Mouse (Mus musculus): Measurements from ENCODE around the gene Gm17409.

The Gm17409 gene

DNA sequence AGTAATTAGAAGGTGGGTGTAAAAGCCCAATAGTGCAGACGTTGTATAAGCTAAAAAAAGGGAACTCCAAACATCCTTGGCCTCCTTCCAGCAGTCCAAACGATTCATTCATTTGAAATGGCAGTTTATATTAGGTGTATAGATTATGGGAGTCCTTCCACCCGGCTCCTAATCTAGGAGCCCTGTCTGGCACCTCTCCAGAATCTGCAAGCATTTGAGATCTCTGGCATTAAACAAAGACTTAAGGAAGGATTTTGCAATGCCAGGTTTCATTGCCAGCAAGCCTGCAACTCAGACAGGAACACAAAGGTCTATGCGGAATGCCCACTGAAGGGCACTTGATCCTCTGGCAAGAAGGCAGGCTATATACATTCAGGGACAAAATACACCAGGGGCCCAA is 15.2 kb downstream of the Gm17409 start:
- DNase-seq = no peak

DNA sequence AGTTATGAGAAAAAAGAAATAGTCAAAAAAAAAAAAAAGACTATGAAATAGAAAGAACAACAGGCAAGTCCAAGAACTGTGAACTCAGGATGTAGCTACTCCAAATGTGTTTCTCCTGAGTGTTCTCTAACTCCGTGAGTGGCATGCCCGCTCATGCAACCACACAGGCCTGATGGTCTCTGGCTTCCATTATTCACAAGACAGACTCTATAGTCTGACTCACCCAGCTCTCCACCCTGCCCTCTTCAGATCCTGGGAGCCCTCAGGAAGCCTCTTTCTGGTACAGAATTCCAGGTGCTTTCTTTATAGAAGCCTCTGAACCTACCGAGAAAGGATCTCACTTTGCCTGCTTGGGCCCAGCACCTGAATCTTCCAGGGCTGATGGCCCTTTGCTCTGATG is 15.8 kb downstream of the Gm17409 start:
- no peak for DNase-seq

DNA sequence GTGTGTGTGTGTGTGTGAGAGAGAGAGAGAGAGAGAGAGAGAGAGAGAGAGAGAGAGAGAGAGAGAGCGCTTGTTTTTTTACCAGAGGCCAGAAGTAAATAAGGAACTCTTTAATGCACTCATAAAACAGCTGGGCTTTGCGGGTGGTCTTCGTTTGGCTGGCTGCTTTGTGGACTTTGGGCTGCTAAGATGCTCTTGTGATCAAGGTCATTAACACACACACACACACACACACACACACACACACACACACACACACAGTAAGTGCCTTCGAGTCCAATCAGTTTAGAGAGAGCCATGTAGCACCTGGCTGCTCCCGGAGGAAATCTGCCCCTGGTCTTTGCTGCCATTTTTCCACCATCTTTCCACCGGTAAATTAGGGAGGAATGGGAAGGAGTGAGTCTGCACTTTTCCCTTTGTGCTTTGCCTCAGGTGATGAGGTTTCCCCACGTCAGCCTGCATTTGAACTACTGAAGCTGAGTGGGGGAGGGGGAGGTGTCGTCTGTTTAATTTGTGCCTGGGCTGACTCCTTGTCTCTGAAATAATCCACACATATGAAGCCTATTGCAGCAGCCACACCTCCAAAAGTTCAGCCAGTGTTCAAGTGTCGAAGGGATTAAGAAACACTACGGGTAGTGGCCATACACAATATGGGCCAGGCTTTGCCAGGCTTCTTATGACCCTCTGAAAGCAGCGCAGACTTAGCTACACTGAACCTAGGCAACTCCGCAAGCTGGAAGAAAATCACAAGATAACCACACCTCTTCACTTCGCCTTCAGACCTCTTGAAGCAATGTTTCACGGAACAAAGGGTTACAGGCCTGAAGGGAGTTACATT is 16.7 kb downstream of the Gm17409 start:
- no peak for DNase-seq

DNA sequence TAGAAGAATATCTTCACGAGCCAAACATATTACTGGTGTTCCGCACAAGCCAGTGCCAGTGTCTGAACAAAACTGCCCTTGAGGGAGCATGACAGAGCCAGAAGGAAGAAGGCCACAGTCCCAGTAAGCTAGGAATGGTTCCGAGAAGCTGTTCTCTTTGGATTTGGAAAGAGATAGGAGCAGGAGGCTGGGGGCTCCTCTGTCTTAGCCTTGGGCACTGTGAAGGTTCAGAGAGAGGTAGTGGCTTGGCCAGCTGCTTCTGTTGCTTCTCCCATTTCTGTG is 17.3 kb downstream of the Gm17409 start:
- DNase-seq = no peak

DNA sequence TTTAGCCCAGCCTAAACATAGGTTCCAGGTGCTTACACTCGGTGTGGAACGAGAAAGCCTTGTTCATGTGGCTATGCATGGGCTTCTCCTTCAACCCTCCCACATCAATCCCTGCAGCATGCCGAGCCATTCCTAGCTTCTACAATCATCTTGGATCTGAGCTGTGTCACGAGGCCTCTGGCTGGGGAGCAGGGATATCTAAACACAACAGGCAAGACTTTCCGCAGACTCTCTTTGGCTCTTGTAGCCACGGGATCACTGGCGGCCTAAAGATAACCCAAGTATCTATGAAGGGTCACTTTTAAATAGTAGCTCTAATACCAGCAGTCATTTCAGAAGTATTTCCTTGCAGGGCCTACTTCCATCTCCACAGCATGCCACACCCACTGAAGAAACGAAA is 18.5 kb downstream of the Gm17409 start:
- no peak for DNase-seq

DNA sequence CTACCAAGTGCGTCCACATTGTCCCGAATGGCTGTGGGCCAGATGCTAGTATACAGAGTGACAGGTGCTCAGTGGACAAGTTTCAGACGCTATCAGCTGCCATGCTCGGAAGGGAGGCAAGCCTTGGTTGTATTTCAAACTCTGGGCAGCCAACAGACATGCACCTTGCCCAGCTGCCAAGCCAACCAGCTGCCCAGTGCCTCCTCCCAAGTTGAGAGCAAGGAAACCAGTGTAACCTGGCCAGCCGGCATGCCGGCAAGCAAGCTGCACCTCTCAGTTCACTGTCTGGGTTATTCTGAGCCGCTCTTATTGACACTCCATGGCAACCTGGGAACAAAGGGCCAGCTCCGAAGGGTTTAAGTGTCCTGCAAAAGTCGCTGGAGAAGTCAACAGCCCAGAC is 19.4 kb downstream of the Gm17409 start:
- DNase-seq = no peak

DNA sequence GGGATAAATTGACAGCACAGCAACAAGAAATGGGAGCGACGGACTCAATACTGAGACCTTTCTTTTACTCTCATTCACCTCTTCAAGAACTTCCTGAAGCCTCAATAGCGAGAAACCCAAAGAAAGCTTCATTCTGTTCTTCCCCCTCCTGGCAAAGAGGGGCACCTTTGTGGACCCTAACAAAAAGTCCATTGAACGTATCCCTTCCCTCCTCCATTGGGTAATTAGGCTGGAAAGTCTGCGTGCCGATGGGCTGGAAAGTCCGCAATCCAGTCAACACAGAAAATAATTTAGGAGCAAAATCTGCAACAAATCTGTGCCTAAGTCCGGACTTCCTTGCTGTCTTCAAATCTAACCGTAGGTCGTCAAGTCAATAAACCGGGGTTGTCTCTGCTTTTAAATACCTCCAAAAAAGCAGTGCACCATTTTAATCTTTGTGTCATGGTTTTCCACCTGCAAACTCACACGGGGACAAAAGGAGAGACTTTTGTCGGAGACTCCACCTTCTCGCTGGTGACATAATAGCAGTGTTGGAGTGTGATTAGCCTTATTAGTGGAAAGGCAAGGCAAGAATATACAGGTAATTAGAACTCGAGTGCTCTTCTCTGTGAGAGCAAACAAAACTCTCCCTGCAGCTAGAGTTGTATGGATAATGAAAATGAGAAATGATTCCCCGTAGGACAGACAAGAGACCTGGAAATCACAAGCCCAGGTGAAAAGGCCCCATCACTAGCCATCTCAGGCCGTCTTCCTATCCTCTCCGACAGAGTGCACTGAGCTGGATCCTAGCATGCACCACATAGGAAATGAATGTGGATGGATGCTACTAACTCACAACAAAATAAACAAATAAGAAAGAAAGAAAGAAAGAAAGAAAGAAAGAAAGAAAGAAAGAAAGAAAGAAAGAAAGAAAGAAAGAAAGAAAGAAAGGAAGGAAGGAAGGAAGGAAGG is 24.0 kb downstream of the Gm17409 start:
- DNase-seq = no peak

DNA sequence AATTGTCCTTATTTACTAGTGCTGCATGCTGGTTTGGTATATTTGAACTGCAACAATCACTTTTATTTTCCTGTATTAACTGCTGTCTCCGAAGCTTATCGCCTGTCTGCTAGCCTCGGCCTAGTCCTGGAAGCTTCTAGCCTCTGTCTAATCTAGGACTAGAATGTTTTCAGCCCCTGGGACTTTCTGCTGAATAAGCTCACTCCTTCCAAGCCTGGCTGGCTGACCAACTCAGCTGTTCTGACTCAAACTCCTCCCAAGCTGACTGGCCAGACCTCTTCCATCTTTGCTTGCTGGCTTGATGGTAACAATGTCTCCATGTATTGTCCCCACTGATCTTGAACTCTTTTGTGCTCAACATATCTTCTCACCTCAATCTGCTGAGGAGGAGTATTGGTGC is 25.4 kb downstream of the Gm17409 start:
- no peak for DNase-seq

DNA sequence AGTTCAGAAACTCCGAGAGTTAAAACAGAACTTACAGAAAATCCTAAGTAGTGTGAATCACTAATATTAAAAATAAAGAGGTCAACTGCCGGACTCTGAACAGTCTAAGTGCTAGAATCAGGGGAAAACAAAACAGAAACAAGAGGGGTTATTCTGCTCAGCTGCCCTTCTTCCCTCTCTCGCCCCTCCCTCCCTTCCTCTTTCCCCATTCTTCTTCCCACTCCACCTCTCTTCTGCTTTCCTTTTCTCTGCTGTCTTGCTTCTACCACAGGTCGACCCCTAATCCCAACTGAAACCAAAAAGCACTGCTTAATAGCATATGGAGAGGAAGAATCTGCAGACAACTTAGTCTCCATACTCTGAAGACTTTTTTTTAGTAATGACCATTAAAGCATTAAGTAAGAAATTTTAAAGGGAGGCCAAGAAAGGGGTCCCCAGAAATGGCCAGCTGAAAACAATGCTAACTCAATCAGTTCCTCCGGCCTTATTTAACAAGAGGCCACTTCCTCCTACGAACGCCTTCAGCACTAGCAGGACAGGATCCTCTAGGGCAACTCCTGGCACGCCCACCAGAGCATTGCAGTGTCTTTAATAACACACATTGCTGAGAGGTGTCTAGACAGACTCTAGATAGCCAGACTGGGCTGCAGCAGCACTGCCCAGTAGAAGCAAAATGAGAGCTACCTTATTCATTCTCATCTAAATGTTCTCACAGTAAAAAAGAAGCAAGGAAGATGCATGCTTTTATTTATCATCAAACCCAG is 26.9 kb downstream of the Gm17409 start:
- no peak for DNase-seq

DNA sequence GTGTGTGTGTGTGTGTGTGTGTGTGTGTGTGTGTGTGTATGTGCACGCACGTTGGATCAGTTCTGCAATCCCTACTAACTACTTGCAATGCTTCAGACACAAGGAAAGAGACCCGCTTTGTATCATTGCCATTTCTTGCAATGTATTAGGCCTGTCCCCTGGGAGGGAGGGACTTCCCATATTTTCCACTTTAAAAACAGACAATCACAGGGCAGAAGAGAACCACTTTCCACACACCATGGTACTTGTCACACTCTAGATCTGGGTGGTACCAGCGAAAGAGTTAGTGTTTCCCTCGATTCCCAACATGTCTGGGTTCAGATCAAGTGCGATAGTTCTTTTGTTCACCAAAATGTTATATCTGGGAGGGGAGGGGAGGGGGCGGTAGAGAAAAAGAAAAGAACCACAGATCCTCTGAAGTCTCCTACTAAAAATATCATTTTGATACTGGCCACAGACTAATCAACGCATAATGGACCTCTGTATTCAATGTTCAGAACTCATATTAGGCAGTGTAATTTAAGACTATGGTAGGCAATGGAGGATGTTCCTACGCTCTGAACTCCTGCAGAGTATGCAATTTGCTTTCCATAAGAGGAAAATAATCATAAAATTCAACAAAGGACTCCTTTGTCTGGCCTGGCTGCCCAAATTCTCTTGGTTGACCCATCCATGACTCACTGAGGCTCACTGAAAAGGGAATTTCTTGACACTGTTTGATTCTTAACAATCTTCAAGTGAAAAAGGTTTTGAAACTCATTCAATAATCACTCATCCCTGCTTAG is 35.6 kb downstream of the Gm17409 start:
- no peak for DNase-seq

DNA sequence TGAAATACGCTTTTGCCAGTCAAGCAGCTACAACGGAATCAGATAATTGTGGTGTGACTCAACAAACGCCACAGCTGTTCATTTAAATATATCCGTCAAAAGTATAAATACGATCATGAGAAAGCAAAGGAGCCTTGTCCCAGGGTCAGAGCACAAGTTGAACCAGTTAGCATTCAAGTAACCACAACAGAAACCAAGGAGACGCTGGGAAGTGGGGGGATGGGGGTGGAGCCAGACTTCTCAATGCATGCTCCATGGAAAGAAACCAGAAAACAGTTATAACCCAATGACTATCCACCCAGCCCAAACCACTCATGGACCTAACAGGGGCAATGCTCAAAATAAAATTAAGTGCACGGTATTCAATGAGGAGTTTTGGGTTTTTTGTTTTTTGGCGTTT is 40.3 kb downstream of the Gm17409 start:
- DNase-seq = no peak

DNA sequence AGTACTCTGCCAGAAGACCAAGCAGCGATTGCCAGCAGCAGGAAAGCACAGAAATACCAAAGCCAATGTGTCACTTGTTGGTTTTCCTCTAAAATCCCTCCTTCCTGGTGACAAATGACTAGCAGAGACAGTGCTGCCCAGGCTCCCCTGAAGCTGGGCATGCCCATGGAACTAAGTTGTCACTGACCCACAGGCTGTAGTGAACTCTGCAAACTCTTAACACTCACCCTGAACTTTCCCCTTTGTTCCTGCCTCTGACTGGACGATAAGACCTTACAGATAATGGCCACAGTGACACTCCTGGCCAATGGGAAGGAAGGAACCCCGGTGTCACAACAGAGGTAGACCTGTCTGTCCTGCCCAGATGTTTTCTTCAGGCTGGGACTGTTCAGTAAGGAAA is 43.3 kb downstream of the Gm17409 start:
- DNase-seq = no peak

DNA sequence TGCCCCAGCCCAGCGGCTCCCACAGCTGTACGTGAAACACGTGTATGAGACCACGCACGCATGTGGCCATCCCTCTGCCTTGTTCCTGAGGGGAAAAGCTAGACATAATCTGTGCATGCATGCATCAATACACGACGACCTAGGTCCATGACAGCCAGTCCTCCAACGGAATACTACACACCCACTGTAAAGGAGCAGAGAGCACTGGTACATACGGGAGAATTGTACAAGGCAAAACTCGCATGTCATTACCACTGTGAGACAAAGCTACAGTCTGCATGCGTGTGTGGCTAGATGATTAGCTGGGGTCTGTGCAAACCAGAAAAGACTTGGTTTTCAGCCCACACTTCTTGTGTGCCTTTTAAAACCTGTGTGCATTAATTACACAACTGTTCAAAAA is 44.6 kb downstream of the Gm17409 start:
- DNase-seq = no peak

DNA sequence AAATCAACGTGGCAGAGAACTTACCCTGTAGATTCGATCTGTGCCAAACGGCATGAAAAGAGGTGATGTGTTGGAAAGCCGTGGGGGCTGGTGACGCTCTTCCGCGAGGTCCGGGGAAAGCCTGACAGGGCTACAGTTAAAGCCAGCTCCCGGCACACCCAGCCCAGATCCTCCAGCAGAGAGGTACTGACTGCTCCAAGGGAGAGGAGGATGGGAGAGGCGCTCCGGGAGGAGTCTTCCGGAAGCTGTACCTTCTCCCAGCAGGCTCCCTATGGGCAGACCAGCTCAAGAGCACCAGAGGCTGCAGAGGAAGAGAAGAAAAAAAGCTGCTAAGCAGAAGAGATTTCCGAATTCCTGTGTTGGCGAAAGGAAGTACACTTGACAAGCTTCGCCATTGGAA is 46.1 kb downstream of the Gm17409 start:
- no peak for DNase-seq

DNA sequence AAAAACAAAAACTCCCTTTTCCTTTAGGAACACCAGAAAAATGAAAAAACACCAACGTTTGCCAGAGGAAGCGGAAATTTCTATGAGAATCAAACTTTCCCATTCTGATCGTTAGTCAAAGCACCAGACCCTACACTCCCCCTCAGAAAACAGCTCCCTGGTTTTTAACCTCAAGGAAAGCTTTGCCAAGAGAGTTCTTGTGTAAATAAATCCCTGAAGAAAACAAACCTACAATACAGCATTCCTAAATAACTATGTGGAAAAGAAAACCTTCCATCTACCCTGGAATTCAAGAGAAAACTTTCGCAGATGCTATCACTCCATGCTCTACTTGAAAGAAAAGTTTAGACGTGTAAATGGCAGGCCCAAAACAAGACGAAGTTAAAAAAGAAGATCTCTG is 47.0 kb downstream of the Gm17409 start:
- no peak for DNase-seq

DNA sequence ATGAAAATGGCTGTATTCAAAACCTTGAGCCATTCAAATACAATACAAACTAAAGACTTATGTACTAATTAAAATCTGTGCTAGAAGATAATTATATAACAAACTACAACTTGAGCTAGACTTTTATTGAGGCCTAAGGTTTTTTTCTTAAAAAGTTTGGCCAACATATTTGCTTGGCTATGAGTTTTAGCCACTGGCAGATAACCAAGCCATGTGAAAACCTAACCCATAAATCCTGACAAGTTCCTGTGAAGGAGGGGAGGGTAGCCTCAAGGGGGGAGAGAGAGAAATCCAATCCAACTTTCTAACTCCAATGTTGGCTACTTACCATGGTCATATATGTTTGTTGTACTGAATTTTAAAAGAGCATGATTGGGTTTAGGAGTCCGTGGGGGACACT is 48.6 kb downstream of the Gm17409 start:
- no peak for DNase-seq

All from thymus, postnatal 25 days (tissue).